Mouse (Mus musculus): Measurements from ENCODE around the gene Selplg.

DNA sequence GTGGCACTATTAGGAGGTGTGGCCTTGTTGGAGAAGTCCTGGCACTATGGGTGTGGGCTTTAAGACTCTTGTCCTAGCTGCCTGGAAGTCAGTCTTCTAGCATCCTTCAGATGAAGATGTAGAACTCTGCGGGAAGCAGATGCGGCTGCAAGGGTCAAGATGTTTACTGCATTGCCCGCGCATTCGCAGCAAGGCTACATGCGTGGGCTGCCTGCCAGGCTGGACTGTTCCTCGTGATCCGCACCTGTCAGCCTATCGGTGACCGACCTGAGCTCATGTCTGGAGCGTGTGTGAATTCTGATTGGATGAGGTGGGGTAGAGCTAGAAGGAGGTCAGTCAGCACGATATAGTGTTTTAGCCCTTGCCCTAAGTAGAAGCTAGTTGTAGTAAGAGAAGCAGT lies 31.6 kb upstream of the Selplg start:
- TF ChIP-seq CTCF (conservative IDR thresholded peaks at IDR 0.05; ENCODE audit: insufficient read depth, insufficient read length, low read depth, low read length) (no peak), POLR2A (IDR thresholded peaks at IDR 0.05; ENCODE audit: low read depth, low read length) (no peak)

Measured in kidney, adult 2 months (tissue).